Mouse (Mus musculus) lung, embryonic 15.5 days (tissue): ENCODE results near the gene Diras1. TPM values are rescaled to one million over a fixed set of nuclear protein-coding genes. Genes with fewer than 3 reads are reported as not detected.
"Not testable (repeated sequence)": the region's sequence is repeated elsewhere in the genome, so short reads cannot be mapped to it uniquely, and the experiment has no call there.

Experiments
- ATAC-seq: fragments of 200-750 bp; cut with Nextera tagmentation; 2 replicates; pipeline ENCODE4 v1.8.0; 2017; ENCODE audit warnings: moderate number of reproducible peaks, borderline replicate concordance; ENCODE audit not compliant: low FRiP score, low TSS enrichment; ENCODE audit errors: extremely low read depth
- H3K27ac ChIP-seq: fragments of 300-500 bp; sonication (generic); 2 replicates; pipeline ENCODE4 v1.5.1; 2015; ENCODE audit warnings: moderate library complexity, mild to moderate bottlenecking, inconsistent platforms
- H3K27me3 ChIP-seq: fragments of 300-500 bp; sonication (generic); 2 replicates; pipeline ENCODE4 v1.6.1; 2015; ENCODE audit warnings: inconsistent platforms
- H3K36me3 ChIP-seq: fragments of 300-500 bp; sonication (generic); 2 replicates; pipeline ENCODE4 v1.6.1; 2015; ENCODE audit warnings: inconsistent platforms
- H3K4me1 ChIP-seq: fragments of 300-500 bp; sonication (generic); 2 replicates; pipeline ENCODE4 v1.6.1; 2015; ENCODE audit warnings: inconsistent platforms
- H3K4me2 ChIP-seq: fragments of 300-500 bp; sonication (generic); 2 replicates; pipeline ENCODE4 v1.6.1; 2015; ENCODE audit warnings: inconsistent platforms, mild to moderate bottlenecking, moderate library complexity
- H3K4me3 ChIP-seq: fragments of 300-500 bp; sonication (generic); 2 replicates; pipeline ENCODE4 v1.5.1; 2015; ENCODE audit warnings: mild to moderate bottlenecking, inconsistent platforms
- H3K9ac ChIP-seq: fragments of 300-500 bp; sonication (generic); 2 replicates; pipeline ENCODE4 v1.6.1; 2015; ENCODE audit warnings: inconsistent platforms
- H3K9me3 ChIP-seq: fragments of 300-500 bp; sonication (generic); 2 replicates; pipeline ENCODE4 v1.6.1; 2016; ENCODE audit warnings: inconsistent platforms
- WGBS: fragments of 180-500 bp; shearing (Covaris S2); methylation state at CpG from one replicate; pipeline ENCODE4 v1.1.7; 2015; 5-methylcytosine and 5-hydroxymethylcytosine counted together
- polyA plus RNA-seq: library from polyadenylated mRNA; unstranded; fragments of >200 nt; fragmentation: Nextera tagmentation; extraction: Ambion mirVana; gene quantifications from 2 replicates; pipeline ENCODE4 v1.2.1, GENCODE M21; 2015

Diras1 gene
- polyA plus RNA-seq, 1 experiment from 2014 or later = 0.30 TPM

DNA sequence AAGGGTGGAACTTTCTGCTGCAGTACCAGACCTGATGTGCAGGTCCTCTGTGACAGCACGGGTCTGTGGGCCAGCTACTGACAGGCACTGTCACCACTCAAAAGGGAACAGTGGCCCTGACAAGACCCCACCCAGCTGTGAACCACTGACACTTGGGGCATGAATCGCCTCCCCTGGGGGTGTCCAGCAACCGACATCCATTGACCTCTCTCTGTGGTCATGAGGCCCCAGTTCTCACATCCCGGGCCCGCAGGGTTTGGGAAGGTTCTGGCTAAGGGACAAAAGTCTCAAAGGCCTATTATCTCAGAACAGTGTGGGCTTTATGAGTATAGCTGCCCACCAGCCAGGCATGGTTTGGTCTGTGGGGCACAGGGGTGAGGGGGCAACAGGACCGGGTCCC lies 29.7 kb upstream of the Diras1 start:
- Histone ChIP-seq H3K4me1 (peaks cover 22% of the 10 kb centered on the region), H3K4me2 (no peak overlapping the region), H3K9me3 (no peaks in the 10 kb centered on the region), H3K36me3 (peaks cover 20% of the 10 kb centered on the region), H3K4me3 (no peak overlapping the region), H3K27ac (no peak overlapping the region), H3K9ac (no peak overlapping the region), H3K27me3 (no peaks in the 10 kb centered on the region)
- no peak for ATAC-seq
- WGBS = 90% methylated on average over 6 of the region's 6 CpGs

DNA sequence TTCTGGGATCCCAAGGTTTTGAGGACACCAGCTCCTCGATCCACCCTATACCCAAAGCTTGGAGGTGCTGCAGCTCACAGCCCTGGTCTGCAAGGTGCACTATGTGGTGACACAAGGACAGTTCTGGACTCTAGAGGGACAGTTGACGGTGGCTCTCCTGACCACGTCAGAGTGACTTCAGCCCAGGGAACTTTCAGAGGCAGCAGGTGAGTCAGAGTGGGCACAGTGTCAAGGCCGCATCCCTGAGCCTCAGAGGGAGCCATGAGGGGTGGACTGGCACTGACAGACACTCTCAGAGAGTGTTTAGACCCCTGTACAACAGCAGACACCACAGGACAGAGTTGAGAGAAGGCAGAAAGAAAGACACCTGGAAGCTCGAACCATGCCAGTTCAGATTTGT lies 27.1 kb upstream of the Diras1 start:
- no peak for ATAC-seq
- Histone ChIP-seq H3K9me3 (no peaks in the 10 kb centered on the region), H3K36me3 (peaks cover 46% of the 10 kb centered on the region), H3K27ac (no peak overlapping the region), H3K4me1 (peaks cover 4% of the 10 kb centered on the region; the same call in 1 of the 2 replicates), H3K4me3 (no peak overlapping the region), H3K9ac (no peak overlapping the region), H3K4me2 (no peak overlapping the region), H3K27me3 (no peaks in the 10 kb centered on the region)
- 85% methylated on average over 5 of the region's 5 CpGs for WGBS

DNA sequence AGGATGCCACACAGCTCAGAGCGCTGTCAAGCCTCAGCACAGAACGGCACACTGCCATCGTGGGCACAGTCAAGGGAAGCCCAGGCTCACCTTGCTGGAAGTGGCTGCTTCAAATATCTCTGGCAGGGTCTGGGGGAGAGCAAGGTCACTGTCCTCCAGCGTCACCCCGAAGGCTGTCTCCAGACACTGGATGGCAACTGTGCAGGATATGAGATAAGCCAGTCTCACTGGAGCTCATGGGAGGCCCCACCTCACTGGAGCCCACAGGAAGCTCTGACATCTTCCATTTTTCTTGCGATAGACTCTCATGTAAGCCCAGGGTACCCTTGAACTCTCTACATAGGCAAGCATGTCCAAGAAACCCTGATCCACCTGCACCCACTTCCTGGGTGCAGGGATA lies 25.7 kb upstream of the Diras1 start:
- WGBS = 86% methylated on average over 6 of the region's 6 CpGs
- ATAC-seq = no peak
- H3K9ac ChIP-seq = no peak overlapping the region
- H3K9me3 ChIP-seq = no peaks in the 10 kb centered on the region
- no peak overlapping the region for H3K4me3 ChIP-seq
- peaks cover 60% of the 10 kb centered on the region for H3K36me3 ChIP-seq
- H3K4me2 ChIP-seq = no peak overlapping the region
- H3K27me3 ChIP-seq = no peaks in the 10 kb centered on the region
- H3K27ac ChIP-seq = no peak overlapping the region
- no peaks in the 10 kb centered on the region for H3K4me1 ChIP-seq

DNA sequence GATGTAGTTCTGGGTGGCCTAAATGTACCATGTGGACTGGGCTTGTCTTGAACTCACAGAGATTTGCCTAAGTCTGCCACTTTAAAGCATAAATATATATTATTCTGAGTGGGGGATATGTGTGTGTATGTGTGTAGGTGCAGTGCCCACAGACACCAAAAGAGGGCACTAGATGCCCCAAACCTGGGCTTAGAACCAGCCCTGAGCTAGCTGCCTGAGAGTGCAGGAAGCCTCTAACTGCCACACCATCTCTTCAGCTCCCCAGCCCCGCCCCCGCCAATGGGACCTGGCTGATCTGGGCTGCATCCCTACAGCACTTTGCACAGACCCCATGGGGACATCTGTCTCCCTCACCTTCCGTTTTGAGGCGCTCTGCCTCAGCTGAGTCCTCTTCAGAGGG lies 25.2 kb upstream of the Diras1 start:
- no peak overlapping the region for H3K27ac ChIP-seq
- no peak overlapping the region for H3K4me3 ChIP-seq
- no peak overlapping the region for H3K4me2 ChIP-seq
- H3K9me3 ChIP-seq = no peaks in the 10 kb centered on the region
- WGBS = 76% methylated on average over 4 of the region's 4 CpGs
- ATAC-seq = no peak
- peaks cover 65% of the 10 kb centered on the region for H3K36me3 ChIP-seq
- no peaks in the 10 kb centered on the region for H3K27me3 ChIP-seq
- no peaks in the 10 kb centered on the region for H3K4me1 ChIP-seq
- H3K9ac ChIP-seq = no peak overlapping the region

DNA sequence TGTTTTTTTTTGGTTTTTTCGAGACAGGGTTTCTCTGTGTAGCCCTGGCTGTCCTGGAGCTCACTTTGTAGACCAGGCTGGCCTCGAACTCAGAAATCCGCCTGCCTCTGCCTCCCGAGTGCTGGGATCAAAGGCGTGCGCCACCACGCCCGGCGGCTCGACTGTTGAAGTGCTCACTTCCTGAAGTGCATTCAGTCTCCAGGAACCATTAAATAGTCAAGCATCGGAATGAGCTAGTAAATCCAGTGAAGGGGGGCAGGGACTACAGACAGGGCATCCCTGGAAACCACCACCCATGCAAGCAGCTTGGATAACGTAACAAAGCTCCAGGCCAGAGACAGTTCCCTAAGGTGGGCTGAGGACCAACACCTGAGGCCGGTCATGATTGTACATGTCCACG lies 19.8 kb upstream of the Diras1 start:
- not testable (repeated sequence) for ATAC-seq, H3K4me1 ChIP-seq
- WGBS = 84% methylated on average over 14 of the region's 14 CpGs

DNA sequence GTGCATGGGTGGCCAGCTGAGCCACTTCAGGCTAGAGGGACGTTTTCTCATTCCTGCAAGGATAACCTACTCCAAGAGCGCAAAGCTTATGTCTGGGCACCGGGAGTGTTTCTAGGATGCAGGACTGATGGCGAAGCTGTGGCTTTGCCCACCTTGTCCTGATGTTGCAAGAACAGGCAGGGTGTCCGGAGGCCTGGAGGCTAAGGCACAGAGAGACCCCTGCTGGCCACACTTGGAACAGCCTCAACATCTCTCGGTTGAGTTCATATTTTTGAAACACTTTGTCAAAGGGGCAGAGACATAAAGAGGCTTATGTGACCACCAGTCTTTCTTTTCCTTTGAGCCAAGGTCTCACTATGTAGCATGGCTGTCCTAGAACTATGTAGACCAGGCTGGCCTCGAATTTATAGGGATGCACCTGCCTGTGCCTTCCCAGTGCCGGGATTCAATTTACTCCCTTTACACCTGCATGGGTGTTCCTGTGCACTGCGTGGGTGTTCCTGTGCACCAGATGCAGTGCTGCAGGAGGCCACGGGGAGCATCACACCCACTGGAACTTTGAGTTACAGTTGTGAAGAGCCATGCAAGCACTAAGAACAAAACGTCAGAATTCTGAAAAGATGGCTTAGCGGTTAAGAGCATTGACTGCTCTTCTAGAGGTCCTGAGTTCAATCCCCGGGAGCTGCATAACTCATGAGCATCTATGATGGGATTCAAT lies 16.2 kb upstream of the Diras1 start:
- no peak overlapping the region for H3K27ac ChIP-seq
- H3K4me1 ChIP-seq = peaks cover 4% of the 10 kb centered on the region; the same call in 1 of the 2 replicates
- peaks cover 35% of the 10 kb centered on the region for H3K36me3 ChIP-seq
- no peaks in the 10 kb centered on the region for H3K27me3 ChIP-seq
- no peaks in the 10 kb centered on the region for H3K9me3 ChIP-seq
- H3K4me2 ChIP-seq = no peak overlapping the region
- ATAC-seq = no peak
- WGBS = 27% methylated on average over 13 of the region's 13 CpGs
- H3K4me3 ChIP-seq = no peak overlapping the region
- H3K9ac ChIP-seq = no peak overlapping the region

More for the DNA sequence above, 19.8 kb upstream of the Diras1 start:
- not testable (repeated sequence) for H3K4me3 ChIP-seq, H3K27ac ChIP-seq, H3K9ac ChIP-seq, H3K27me3 ChIP-seq, H3K9me3 ChIP-seq, H3K4me2 ChIP-seq
- peaks cover 71% of the 10 kb centered on the region for H3K36me3 ChIP-seq

DNA sequence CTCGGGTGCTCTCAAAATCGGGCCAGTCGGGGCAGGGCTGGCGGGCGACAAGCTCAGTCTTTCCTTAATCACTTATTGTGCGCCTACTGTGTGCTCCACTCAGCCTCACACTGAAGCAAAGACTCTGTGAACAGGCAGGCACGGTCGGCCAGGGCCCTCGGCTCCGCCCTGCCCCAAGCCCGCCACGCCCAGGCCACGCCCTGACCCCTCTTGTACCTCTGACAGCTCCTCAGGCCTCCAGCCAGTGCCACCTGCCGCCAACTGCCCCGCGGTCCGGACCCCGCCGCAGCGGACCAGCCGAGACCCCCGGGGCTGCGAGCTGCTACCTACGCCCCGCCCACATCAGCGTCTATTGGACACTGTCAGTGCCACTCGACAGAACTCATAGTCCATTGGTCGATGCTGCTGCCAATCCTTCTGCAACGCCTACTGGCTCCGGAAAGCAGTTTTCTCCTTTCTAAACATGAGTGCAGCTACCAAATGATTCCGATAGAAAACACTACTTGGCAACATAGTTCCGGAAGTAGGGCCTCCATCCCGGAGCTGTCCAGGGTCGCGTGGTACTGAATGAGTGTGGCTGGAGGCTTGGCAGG lies 11.6 kb upstream of the Diras1 start, which contains the start of gene Slc39a3:
Gene Slc39a3 (minus strand): TSS at position 439 of the 593 bp plus-strand sequence.
- H3K4me1 ChIP-seq = peaks cover 4% of the 10 kb centered on the region; the same call in 1 of the 2 replicates
- H3K9ac ChIP-seq = peak within 1 kb of the TSS; percentile 64
- H3K9me3 ChIP-seq = no peaks in the 10 kb centered on the region
- peak within 1 kb of the TSS; percentile 76 for H3K4me3 ChIP-seq
- peak; percentile 98 for ATAC-seq
- H3K27ac ChIP-seq = peak within 1 kb of the TSS; percentile 25
- 1% methylated on average over 35 of the region's 35 CpGs for WGBS
- no peaks in the 10 kb centered on the region for H3K27me3 ChIP-seq
- H3K4me2 ChIP-seq = peak within 1 kb of the TSS; percentile 79
- H3K36me3 ChIP-seq = peaks cover 7% of the 10 kb centered on the region; the same call in 1 of the 2 replicates

DNA sequence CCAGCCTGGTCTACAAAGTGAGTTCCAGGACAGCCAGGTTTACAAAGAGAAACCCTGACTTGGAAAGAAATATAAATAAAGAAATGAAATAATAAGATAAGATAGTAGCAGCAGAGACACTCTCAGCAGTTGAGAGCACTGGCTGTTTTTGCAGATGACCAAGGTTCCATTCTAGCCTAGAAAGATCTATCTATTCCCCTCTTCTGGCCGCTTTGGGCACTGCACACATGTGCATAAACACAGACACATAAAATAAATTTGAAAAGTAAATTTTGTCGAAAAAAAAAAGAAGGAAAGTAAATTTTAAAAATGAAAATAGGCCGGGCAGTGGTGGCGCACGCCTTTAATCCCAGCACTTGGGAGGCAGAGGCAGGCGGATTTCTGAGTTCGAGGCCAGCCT lies 10.8 kb upstream of the Diras1 start:
- no peak overlapping the region for H3K9ac ChIP-seq
- WGBS = 75% methylated on average over 7 of the region's 7 CpGs
- H3K9me3 ChIP-seq = no peaks in the 10 kb centered on the region
- no peak overlapping the region for H3K4me2 ChIP-seq
- H3K27me3 ChIP-seq = no peaks in the 10 kb centered on the region
- H3K27ac ChIP-seq = no peak overlapping the region
- no peak overlapping the region for H3K4me3 ChIP-seq
- peaks cover 4% of the 10 kb centered on the region; the same call in 1 of the 2 replicates for H3K4me1 ChIP-seq
- ATAC-seq = no peak
- H3K36me3 ChIP-seq = peaks cover 7% of the 10 kb centered on the region; the same call in 1 of the 2 replicates

DNA sequence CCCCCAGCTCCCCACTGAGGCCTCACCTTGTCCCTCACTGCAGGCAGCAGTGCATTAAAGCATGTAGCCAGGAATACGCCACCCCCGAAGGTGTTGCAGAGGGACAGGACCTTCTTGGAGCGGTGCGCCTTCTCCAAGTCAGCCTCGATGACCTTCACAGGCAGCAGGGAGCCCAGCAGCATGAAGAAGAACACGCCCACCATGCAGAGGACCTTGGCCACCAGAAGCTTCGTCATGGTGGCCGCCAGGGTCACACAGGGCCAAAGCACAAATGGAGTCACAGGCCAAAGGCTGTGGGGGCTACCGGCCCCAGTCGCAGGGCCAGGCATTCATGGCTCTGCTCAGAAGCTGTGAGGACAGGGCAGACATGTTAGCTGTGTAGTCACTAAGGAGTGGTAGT lies 8.1 kb upstream of the Diras1 start:
- H3K4me3 ChIP-seq = no peak overlapping the region
- no peak overlapping the region for H3K9ac ChIP-seq
- H3K9me3 ChIP-seq = no peaks in the 10 kb centered on the region
- H3K27ac ChIP-seq = no peak overlapping the region
- H3K4me1 ChIP-seq = peaks cover 4% of the 10 kb centered on the region; the same call in 1 of the 2 replicates
- WGBS = 79% methylated on average over 10 of the region's 10 CpGs
- no peak overlapping the region for H3K4me2 ChIP-seq
- H3K27me3 ChIP-seq = no peaks in the 10 kb centered on the region
- peaks cover 10% of the 10 kb centered on the region; the same call in 1 of the 2 replicates for H3K36me3 ChIP-seq
- ATAC-seq = no peak

DNA sequence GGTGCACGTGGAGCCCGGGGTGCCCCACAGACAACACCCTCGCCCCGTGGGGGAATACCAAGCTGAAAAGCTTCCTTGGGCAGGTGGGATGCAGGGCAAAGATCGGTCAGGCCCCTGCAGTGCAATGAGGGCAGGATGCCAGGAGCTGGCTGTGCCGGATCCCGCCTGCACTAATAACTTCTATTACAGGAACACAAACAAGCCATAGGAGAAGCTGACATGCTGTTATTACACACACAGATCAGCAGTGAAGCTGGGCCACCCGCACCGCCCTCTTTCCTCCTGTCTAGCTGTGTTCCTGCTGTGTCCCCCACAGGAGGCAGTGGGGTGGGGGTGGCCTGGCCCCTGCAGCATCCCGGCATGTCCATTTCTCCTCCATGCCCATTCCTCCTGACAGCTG lies 3.6 kb upstream of the Diras1 start:
- H3K9me3 ChIP-seq = no peaks in the 10 kb centered on the region
- H3K4me2 ChIP-seq = no peak overlapping the region
- H3K36me3 ChIP-seq = peaks cover 10% of the 10 kb centered on the region; the same call in 1 of the 2 replicates
- H3K4me3 ChIP-seq = no peak overlapping the region
- no peak for ATAC-seq
- H3K27me3 ChIP-seq = peaks cover 23% of the 10 kb centered on the region
- 58% methylated on average over 10 of the region's 10 CpGs for WGBS
- H3K9ac ChIP-seq = no peak overlapping the region
- H3K27ac ChIP-seq = no peak overlapping the region
- H3K4me1 ChIP-seq = peaks cover 5% of the 10 kb centered on the region

DNA sequence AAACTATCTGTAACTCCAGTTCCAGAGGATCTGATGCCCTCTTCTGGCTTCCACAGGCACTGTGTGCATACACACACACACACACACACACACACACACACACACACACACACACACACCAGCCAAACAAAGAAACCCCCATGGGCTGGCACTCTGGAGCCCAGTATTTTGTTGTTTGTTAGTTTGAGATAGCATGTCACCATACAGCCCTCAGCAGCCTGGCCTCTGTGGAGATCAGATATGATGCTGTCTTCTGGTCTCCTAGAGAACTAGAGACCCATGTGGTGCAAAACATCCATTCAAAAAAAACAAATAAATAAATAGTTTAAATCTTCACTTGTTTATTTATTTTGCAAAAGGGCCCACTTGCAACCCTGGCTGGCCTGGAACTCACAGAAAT lies 2.8 kb upstream of the Diras1 start:
- Histone ChIP-seq H3K36me3 (peaks cover 10% of the 10 kb centered on the region; the same call in 1 of the 2 replicates), H3K27me3 (peaks cover 30% of the 10 kb centered on the region), H3K4me1 (peaks cover 5% of the 10 kb centered on the region), H3K4me3 (no peak overlapping the region), H3K4me2 (no peak overlapping the region), H3K9me3 (no peaks in the 10 kb centered on the region), H3K27ac (no peak overlapping the region), H3K9ac (no peak overlapping the region)
- ATAC-seq = no peak

DNA sequence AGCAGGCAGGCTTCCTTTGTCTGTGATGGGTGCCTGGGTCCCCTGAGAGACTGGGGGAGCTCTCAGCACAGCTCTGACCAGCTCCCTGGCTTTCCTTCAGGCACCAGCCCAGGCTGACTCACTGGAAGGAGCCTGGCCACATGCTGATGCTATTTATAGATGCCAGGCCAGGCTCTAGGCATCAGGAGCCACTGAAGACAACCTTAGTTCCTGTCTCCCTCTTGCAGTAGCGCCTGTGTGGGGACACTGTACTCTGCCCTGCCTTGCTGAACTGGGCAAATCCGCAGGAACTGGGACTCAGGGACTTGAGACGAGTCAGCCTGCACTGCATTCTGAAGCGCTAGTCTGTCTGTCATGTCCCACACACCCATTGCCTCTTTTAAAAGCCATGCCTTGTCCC lies 1.9 kb upstream of the Diras1 start:
- ATAC-seq = no peak

More for the DNA sequence above, 1.9 kb upstream of the Diras1 start:
- Histone ChIP-seq H3K4me1 (peaks cover 5% of the 10 kb centered on the region), H3K9me3 (no peaks in the 10 kb centered on the region), H3K27ac (no peak overlapping the region), H3K9ac (no peak overlapping the region), H3K36me3 (peaks cover 2% of the 10 kb centered on the region; the same call in 1 of the 2 replicates), H3K4me3 (no peak overlapping the region), H3K4me2 (no peak overlapping the region), H3K27me3 (peaks cover 38% of the 10 kb centered on the region)
- 51% methylated on average over 4 of the region's 4 CpGs for WGBS
